Mouse (Mus musculus) adrenal gland, postnatal 10 days (tissue): ENCODE measurements at regions not wholly inside any gene's neighbourhood (a gene's known extent, or its start where the extent isn't known, plus 50 kb on each side); places are given as distances from the start of the nearest gene placed in this dataset.

Source experiments
- DNase-seq: peaks from one replicate; pipeline ENCODE4 v3.0.0; 2021; ENCODE audit warnings: mixed read lengths

GRCm38 (mm10) chr11:113032487-113033228 lies 250.6 kb downstream of the Sox9 start:
- no peak for DNase-seq

- DNase-seq, result no peak
Observed at GRCm38 (mm10) chr11:113034911-113035310, 252.9 kb downstream of the Sox9 start.

DNA sequence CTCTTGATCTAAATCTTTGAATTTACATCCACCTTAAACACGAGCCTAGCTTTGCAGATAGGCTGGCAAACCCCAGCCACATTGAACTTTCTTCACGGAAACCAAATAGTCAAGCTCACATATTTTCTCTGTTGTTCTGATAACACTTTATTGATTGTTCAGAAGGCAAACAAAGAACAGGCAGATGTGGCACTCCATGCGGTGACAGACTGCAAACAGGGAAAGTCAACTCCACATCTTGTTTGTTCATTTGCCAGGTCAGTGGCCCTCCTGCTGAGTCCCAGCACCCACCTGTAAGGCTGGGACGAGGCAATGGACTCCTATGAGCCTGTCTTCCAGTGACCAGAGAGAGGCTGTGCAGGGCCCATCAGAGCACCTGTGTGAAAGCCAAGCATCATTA lies 255.7 kb downstream of the Sox9 start:
- DNase-seq, result no peak

DNA sequence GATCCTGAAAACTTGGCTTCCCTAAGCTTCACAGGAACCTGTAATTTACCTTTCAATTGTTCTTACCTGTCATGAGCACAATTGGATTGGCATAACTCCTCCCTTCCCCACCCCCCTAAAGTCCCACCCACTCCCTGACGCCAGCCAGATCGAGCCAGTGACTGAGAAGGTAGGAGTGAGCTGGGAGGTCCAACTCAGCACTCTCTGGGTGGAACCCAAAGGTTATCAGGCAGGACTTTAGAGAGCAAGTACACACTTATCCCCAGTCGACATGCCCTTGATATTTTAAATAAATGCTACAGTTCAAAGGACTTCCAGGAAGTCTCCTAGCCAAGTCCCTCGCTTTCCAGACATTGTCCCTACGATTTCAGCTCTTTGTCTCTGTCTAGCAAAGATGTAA lies 260.7 kb downstream of the Sox9 start:
- DNase-seq, result no peak

- peak; percentile 68 for DNase-seq
Observed at GRCm38 (mm10) chr11:113046200-113047051, 264.4 kb downstream of the Sox9 start.

DNA sequence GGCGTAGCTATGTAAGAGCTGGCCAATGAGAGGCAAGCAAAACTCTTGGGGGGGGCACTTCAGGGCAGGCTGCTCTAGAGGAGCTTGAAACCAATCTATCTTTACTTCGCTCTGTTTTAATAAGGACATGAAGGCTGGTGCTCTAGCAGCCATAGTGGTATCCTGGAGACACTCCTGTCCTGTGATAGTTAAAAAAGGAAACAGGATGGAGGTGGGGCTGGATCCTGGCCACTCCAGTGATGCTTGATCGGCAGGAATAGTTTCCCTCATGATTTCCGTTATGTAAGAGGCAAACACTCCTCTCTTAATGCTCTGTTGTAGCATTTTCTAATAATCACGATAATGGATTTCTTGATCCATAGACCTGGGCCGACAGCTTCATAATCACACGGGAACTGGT lies 266.1 kb downstream of the Sox9 start:
- no peak for DNase-seq

DNA sequence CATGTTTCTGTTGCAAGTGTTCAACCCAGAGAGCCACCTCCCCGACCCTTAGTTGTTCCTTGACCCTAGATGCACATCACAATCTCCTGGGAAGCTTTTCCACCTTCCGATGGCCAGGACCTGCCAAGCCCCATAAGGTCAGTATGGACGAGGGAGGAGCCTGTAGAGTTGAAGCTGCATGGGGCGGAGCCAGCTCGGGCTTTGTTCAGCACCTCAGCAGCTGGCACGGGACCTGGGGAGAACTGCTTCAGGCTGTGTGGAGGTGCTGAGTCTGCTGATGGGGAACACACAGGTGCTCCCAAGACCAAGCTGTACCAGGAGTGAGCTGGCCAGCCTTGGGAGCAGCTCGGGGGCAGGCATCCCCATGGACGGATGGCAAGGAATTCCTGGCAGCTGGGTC lies 267.6 kb downstream of the Sox9 start:
- DNase-seq, result no peak

- DNase-seq, result no peak
Observed at GRCm38 (mm10) chr11:113052536-113052935, 270.5 kb downstream of the Sox9 start.

DNA sequence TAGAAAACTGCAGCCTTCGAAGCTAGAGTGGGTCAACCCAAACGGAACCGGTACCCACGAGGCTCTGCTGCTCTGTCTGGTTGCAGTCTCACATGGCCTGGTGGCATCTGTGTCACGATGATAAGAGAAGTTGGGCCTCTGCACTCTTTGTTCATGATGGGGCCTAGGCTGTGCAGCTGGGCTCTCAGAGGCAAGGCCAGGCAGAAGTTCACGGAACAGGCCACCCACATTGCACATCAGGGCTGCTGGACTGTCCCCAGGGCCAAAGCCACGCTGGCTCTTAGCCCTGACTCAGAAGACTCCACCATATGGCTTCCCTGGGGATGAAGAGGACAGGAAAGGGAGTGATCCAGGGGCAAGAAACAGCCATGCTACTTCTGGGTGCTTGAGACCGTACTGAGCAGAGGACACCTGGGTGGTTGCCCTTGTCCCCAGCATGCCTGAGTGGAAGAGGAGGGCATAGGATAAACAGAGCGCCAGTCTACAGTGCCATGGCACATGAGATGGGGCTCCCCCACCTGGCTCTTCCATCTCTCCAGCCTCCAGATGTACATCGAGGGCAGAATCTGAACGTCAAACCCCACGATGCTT lies 274.1 kb downstream of the Sox9 start:
- no peak for DNase-seq

GRCm38 (mm10) chr11:113056824-113057223 lies 274.8 kb downstream of the Sox9 start:
- peak; percentile 29 for DNase-seq

DNA sequence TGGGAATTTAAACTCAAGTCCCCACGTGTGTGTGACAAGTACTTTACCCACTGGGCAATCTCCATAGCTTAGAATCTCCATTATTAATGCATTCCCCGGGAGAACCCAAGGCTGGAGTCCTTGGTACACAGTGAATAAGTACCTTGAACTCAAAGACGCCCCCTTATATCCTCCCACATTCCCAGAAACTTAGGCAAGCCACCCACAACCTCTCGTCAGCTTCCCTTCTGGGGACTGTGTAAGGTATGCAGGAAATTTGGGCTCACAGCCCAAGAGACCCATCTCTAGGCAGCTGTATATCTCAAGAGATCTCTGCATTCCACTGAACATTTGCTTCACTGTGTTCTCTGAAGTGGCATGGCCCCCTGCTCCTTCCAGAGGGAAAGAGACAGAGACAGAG lies 288.3 kb downstream of the Sox9 start:
- DNase-seq, result no peak

- no peak for DNase-seq
Observed at GRCm38 (mm10) chr11:113071942-113072341, 289.9 kb downstream of the Sox9 start.

DNA sequence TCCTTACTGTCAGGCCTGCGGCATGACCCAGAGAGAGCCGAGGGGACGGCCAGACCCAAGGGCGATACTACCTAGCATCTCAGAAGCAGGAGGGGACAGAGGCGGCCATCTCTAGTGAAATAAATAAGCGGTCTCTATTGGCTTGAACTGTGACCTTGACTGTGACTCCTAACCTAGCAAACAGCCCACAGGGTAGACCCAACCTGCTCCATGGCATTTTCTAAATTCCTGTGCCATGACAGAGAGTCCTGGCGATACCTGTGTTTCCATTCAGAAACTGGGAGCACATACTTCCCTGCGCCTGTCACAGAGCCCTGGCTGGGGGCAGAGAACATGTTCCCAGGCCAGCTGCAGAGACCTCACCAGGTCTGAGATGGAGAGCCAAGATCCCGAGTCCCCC lies 292.3 kb downstream of the Sox9 start:
- no peak for DNase-seq

- no peak for DNase-seq
Observed at GRCm38 (mm10) chr11:113076371-113076770, 294.3 kb downstream of the Sox9 start.

- no peak for DNase-seq
Observed at GRCm38 (mm10) chr11:113080311-113080710, 298.3 kb downstream of the Sox9 start.

- no peak for DNase-seq
Observed at GRCm38 (mm10) chr11:113084442-113084841, 302.4 kb downstream of the Sox9 start.

- DNase-seq, result no peak
Observed at GRCm38 (mm10) chr11:113085556-113085955, 303.5 kb downstream of the Sox9 start.

GRCm38 (mm10) chr11:113087084-113087483 lies 305.1 kb downstream of the Sox9 start:
- no peak for DNase-seq

DNA sequence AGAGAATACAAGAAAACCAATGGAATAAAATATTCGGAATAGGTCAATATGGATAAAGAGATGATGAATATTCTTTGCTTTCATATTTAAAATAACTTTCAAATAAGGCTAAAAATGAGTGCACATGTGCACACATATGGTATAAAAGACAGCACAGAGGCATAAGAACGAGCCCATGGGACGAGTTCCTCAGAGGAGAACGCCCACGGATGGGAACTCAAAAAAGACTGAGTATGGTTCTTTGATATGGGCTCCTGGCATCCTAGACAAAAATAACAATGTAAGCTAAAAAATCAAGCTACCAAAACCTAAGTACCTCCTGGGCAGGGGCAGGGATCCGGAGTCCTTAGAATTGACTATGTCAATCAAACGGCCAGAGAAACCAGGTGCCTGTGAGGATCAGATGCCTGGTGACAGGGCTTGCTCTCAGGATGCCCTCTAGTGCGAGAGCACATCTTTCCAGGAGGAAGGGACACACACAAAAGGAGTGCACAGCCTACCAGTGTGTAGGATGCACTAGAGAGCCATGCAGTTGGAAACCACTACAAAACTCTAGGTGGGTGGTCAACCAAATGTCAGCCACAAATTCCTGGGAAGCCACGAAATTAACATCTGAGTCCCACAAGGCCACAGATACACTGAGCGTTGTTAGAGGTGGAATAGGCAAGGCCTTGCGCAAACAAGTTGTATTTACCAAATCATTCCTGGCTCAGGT lies 307.8 kb downstream of the Sox9 start:
- no peak for DNase-seq

- no peak for DNase-seq
Observed at GRCm38 (mm10) chr11:113091901-113092568, 310.0 kb downstream of the Sox9 start.

DNA sequence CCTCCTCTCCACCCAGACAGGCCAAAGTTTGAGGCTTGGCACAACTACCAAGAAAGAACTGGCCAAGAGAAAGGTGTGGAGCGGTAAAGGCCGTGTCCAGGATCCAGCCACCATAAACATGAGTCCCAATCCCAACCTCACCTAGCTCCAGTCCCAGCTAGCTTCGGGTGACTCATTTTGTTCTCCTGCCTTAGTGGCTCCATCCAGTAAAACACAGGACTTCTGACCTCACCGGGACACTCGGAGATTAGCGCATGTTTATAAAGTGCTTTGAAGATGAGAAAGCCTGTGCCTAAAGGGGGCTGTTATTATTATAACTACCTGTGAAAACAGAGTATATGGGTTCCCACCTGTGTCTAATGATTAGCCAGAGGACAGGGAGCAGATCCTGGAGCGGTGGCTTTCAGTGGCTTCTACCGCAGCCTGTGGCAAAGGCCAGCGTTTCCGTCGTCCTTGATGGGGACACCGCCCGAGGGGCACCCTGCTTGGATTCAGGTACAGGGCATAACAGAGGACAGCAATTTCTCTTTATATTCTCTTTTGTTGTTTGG lies 311.9 kb downstream of the Sox9 start:
- DNase-seq, result no peak

DNA sequence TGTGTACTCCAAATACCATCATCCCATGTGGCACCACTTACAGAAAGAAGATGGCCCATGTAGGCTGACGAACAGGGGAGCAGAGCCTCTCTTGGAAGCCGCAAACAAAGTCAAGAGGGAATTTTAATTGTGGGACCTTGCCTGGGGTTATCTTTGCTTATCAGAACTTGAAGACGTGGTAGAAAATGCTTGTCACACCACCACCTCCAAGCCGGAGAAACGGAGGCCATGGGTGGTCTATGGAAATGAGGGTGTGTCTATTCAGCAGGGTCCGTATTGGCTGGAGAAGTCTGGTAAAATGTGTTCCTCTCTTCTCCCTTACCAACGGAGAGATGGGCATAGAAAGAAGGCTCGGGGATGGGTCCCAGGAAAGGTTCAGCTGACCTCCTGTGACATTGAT lies 313.6 kb downstream of the Sox9 start:
- no peak for DNase-seq
